Mouse (Mus musculus) limb, embryonic 11.5 days (tissue): ENCODE measurements around the gene Dgkz. TPM values are rescaled to one million over a fixed set of nuclear protein-coding genes. Genes with fewer than 3 reads are reported as not detected.

Experiments
- ATAC-seq: fragments of 200-750 bp; cut with Nextera tagmentation; 2 replicates; pipeline ENCODE4 v1.8.0; 2017; ENCODE audit warnings: low read depth; ENCODE audit not compliant: insufficient number of reproducible peaks, low FRiP score, low TSS enrichment
- DNase-seq: peaks from one replicate; pipeline ENCODE4 v3.0.0-alpha.2; 2015; ENCODE audit warnings: low spot score
- H3K27ac ChIP-seq: fragments of 300-500 bp; sonication (generic); replicated peaks from 2 replicates; pipeline ENCODE4 v1.5.1; 2014; ENCODE audit warnings: low read depth, mild to moderate bottlenecking, low read length
- H3K27me3 ChIP-seq: fragments of 300-500 bp; sonication (generic); 2 replicates; pipeline ENCODE4 v1.6.1; 2014; ENCODE audit warnings: mild to moderate bottlenecking, low read length, mixed read lengths; ENCODE audit not compliant: control insufficient read depth, insufficient read depth
- H3K36me3 ChIP-seq: fragments of 300-500 bp; sonication (generic); 2 replicates; pipeline ENCODE4 v1.6.1; 2014; ENCODE audit warnings: mild to moderate bottlenecking, low read length, moderate library complexity, mixed read lengths; ENCODE audit not compliant: control insufficient read depth, insufficient read depth
- H3K4me1 ChIP-seq: fragments of 300-500 bp; sonication (generic); 2 replicates; pipeline ENCODE4 v1.6.1; 2014; ENCODE audit warnings: low read length, mixed read lengths; ENCODE audit not compliant: control insufficient read depth, insufficient read depth
- H3K4me2 ChIP-seq: fragments of 300-500 bp; sonication (generic); 2 replicates; pipeline ENCODE4 v1.6.1; 2014; ENCODE audit warnings: low read depth, mild to moderate bottlenecking, moderate library complexity; ENCODE audit not compliant: severe bottlenecking
- H3K4me3 ChIP-seq: fragments of 300-500 bp; sonication (generic); 2 replicates; pipeline ENCODE4 v1.5.1; 2014; ENCODE audit warnings: low read depth, low read length
- H3K9ac ChIP-seq: fragments of 300-500 bp; sonication (generic); 2 replicates; pipeline ENCODE4 v1.6.1; 2014; ENCODE audit warnings: mild to moderate bottlenecking, low read length
- H3K9me3 ChIP-seq: fragments of 300-500 bp; sonication (generic); 2 replicates; pipeline ENCODE4 v1.6.1; 2016; ENCODE audit warnings: low read length; ENCODE audit not compliant: control insufficient read depth
- WGBS: fragments of 180-500 bp; shearing (Covaris S2); extraction: QIAGEN DNeasy Blood & Tissue Kit; methylation state at CpG from one replicate; pipeline ENCODE4 v1.1.7; 2014; 5-methylcytosine and 5-hydroxymethylcytosine counted together
- polyA plus RNA-seq: library from polyadenylated mRNA; unstranded; fragments of >200 nt; fragmentation: Nextera tagmentation; extraction: Ambion mirVana; gene quantifications from 2 replicates; pipeline ENCODE4 v1.2.1, GENCODE M21; 2014

Gene Dgkz
- polyA plus RNA-seq, 1 experiment from 2014 or later: 36.9 TPM

DNA sequence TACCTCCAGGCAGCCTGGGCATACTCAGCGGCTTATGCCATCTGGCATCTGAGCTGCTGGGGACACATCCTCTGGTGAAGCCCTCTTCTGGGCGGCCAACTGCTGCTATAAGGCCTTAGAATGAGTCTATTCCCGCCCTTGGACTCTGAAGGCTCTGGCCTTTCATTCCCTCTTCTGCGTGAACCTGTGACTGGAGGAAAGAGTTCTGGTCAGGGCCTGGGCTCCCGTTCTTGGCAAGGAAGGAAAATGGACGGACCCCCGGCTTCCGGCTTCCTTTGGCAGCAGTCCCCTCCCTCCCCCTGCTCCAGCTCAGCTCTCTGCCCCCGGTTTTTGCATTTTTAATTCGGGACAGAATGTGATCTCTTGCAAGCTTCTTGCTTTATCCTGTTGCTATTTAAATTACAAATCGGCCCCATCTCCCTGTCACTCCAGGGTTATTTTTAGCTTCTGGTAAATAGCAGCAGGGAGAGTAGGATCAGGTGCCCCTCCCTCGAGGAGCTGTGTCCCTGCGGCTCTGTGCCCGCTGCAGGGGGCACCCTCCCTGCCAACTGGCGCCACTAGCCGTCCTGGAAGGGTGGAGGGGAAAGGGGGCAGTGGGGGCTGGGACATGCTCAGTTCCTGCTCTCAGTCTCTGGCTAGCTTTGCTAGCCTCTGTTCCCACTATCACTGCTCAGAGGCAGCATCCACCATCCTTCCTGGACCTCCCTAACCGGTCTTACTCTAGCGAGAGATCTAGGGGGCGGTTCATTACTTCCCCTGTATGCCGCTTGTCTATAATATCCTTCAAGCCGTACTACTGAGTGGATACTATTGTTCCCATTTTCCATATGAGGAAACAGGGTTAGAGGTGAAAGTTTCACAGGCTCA lies 4.2 kb downstream of the Dgkz start:
- WGBS: 24% methylated on average over 21 of the region's 21 CpGs
- H3K27ac ChIP-seq: no peak overlapping the region; the same call in 1 of the 2 replicates
- peaks cover 10% of the 10 kb centered on the region for H3K4me1 ChIP-seq

DNA sequence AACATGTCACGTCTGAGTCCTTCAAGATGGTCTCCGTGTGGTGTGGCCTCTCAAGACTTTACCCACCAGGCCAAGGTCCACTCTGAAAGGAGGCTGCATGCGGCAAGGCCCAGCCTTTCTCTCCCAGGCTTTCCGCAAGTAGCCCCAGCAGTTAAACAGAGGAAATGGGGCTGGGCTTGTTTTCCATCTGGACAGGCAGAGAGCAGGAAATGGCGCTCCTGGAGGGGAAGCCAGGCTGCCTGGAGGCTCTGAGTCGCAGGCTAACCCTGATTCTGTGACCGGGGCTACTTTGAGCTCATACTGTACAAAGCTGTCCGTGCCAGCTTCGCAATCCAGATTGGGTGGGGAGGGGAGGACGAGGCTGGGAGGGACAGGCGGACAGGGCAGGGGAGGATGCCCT lies 7.7 kb downstream of the Dgkz start:
- Histone ChIP-seq H3K4me1 (peaks cover 12% of the 10 kb centered on the region), H3K9me3 (no peaks in the 10 kb centered on the region), H3K36me3 (no peaks in the 10 kb centered on the region), H3K9ac (no peak overlapping the region; the same call in 1 of the 2 replicates), H3K27me3 (no peaks in the 10 kb centered on the region), H3K27ac (peak overlapping the region; percentile 61), H3K4me2 (no peak overlapping the region), H3K4me3 (no peak overlapping the region)
- 48% methylated on average over 11 of the region's 11 CpGs for WGBS
- DNase-seq: peak; percentile 58
- ATAC-seq: no peak

More for the DNA sequence above, 4.2 kb downstream of the Dgkz start:
- ATAC-seq: no peak
- no peaks in the 10 kb centered on the region for H3K36me3 ChIP-seq
- peaks cover 21% of the 10 kb centered on the region for H3K27me3 ChIP-seq
- H3K4me2 ChIP-seq: no peak overlapping the region
- DNase-seq: no peak
- no peaks in the 10 kb centered on the region for H3K9me3 ChIP-seq
- no peak overlapping the region for H3K4me3 ChIP-seq
- 0 out of 2 replicates have a peak overlapping the region, but pooled peaks have one; percentile 17 for H3K9ac ChIP-seq

DNA sequence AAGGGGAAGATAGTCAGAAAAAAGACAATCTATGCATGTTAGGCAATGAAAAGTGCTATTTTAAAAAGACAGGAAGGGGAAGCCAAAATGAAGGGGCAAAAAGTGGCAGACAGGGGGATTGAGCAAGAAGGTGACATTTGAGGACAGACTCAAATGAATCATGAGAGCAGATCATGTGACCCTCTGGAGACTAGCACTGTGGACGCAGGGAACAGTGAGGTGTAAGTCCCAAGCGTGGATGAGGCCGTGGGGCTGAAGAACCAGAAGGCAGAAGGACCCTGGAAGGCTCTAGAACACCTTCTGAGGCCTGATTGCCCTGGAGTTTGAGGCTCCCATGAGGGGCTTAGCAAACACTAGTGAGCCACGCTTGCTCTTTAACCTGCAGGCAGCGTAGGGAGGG lies 9.3 kb downstream of the Dgkz start:
- no peaks in the 10 kb centered on the region for H3K9me3 ChIP-seq
- peak overlapping the region; percentile 0; the same call in 1 of the 2 replicates for H3K9ac ChIP-seq
- no peak overlapping the region for H3K4me3 ChIP-seq
- ATAC-seq (no peak), DNase-seq (no peak)
- no peaks in the 10 kb centered on the region for H3K36me3 ChIP-seq
- H3K27me3 ChIP-seq: no peaks in the 10 kb centered on the region
- 88% methylated on average over 5 of the region's 5 CpGs for WGBS
- no peak overlapping the region for H3K27ac ChIP-seq
- peaks cover 21% of the 10 kb centered on the region for H3K4me1 ChIP-seq
- H3K4me2 ChIP-seq: no peak overlapping the region

DNA sequence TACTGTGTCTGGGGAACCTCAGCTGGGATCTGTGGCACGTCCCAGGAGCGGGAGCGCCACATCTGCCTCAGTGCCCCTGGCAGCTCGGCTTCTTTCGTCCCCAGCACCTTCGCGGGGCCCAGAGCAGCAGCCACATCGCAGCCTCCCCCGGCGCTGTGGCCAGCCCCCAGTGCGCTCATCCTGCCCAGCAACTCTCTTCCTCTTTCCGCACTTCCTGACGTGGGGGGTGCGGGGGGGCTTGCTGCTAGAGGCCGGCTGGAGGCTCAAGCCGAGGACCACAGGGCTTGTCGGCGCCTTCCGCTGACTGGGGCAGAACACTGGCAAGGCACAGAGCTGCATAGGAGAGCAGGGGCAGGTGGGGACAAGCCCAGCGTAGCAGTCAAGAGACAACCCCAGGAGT lies 10.2 kb downstream of the Dgkz start:
- no peak for DNase-seq
- Histone ChIP-seq H3K4me1 (peaks cover 21% of the 10 kb centered on the region), H3K9me3 (no peaks in the 10 kb centered on the region), H3K27me3 (no peaks in the 10 kb centered on the region), H3K4me2 (peak overlapping the region; percentile 24; the same call in 1 of the 2 replicates), H3K4me3 (peak overlapping the region; percentile 2; the same call in 1 of the 2 replicates), H3K27ac (peak overlapping the region; percentile 10; the same call in 1 of the 2 replicates), H3K9ac (peak overlapping the region; percentile 39; the same call in 1 of the 2 replicates), H3K36me3 (no peaks in the 10 kb centered on the region)
- 11% methylated on average over 20 of the region's 20 CpGs for WGBS
- no peak for ATAC-seq

DNA sequence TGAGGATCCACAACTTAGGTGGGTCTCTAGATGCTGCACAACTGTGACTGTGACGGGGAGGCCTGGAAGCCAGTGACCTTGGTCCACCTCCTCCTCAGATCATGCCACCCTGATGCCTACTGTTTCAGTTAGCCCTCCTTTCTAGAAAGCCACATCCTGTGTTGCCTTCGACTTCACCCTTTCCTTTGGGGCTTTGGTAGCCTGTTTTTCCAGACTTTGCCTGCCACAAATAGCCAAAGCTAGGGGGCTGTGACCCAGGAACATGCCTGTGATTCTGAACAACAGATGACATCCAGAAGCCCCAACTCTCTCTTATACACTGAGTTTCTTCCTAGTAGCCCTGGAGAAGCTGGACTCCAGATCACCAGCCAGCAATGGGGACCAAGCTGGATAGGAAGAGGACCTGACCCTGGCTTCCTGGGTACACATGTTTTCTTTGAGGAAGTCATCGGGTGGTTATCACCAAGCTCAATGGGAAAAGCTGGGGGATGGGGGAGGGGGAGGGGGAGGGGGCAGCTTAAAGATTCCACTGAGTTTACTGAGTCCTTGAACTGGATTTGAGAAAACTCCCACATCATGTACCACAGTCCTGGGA lies 11.0 kb downstream of the Dgkz start:
- no peak overlapping the region for H3K4me2 ChIP-seq
- peak overlapping the region; percentile 30; the same call in 1 of the 2 replicates for H3K27ac ChIP-seq
- H3K4me3 ChIP-seq: peak overlapping the region; percentile 2; the same call in 1 of the 2 replicates
- no peaks in the 10 kb centered on the region for H3K27me3 ChIP-seq
- ATAC-seq (no peak), DNase-seq (no peak)
- H3K36me3 ChIP-seq: no peaks in the 10 kb centered on the region
- 75% methylated on average over 3 of the region's 3 CpGs for WGBS
- H3K4me1 ChIP-seq: peaks cover 21% of the 10 kb centered on the region
- no peak overlapping the region for H3K9ac ChIP-seq
- no peaks in the 10 kb centered on the region for H3K9me3 ChIP-seq

DNA sequence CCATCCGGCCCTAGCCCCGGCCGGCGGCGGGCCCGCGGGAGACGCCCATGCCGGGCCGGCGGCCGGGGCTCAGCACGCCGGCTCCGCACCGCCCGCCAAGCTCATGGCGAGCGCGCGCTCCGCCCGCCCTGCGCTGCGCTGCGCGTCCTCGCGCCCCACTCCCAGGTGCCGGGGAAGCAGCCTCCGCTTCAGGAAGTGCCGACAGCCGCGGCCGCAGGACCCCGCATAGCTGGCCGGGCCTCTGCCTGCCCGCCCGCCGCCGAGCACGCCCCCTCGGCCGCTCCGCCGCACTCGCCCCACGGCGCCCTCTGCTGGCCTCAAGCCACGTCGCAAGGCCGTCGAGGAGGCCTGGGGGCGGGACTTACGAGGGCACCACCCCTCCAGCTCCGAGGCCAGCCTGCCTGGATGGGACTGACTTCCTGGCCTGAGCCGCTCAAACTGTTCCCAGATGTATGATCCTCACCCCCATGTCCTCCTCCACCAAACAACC lies 12.2 kb downstream of the Dgkz start:
- no peaks in the 10 kb centered on the region for H3K9me3 ChIP-seq
- peak overlapping the region; percentile 56; the same call in 1 of the 2 replicates for H3K27ac ChIP-seq
- H3K9ac ChIP-seq: peak overlapping the region; percentile 87
- H3K36me3 ChIP-seq: no peaks in the 10 kb centered on the region
- peak overlapping the region; percentile 89 for H3K4me3 ChIP-seq
- peak overlapping the region; percentile 90 for H3K4me2 ChIP-seq
- DNase-seq: peak; percentile 98
- peaks cover 21% of the 10 kb centered on the region for H3K4me1 ChIP-seq
- under 1% methylated on average over 38 of the region's 57 CpGs for WGBS
- no peaks in the 10 kb centered on the region for H3K27me3 ChIP-seq
- peak; percentile 90 for ATAC-seq

DNA sequence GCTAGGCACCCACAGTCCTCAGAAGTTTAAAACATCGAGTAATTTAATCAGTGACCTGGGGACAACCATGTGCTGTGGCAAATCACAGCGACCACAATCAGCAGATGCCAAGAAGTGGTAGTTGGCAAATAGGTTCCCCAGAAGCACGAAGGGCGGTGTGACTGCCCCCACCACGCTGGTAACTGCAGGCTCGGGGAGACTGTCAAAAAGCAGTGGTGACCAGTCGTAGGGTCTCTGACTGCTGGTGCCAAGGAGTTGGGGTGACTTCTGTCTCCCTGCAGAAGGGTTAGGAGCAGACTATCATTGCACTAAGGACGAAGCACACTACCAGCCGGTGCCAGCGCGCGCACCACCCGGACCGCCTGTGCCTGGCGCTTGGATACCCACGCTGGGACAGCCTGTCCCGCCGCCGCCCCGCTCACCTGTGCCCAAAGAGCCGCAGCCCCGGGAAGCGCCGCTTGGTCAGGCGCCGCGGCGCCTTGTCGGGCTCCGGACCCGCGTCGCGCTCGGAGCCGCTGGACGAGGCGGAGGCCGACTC lies 12.7 kb downstream of the Dgkz start:
- peak; percentile 33 for ATAC-seq
- WGBS: under 1% methylated on average over 39 of the region's 39 CpGs
- H3K36me3 ChIP-seq: no peaks in the 10 kb centered on the region
- DNase-seq: peak; percentile 61
- peak overlapping the region; percentile 56; the same call in 1 of the 2 replicates for H3K27ac ChIP-seq
- H3K9me3 ChIP-seq: no peaks in the 10 kb centered on the region
- H3K4me3 ChIP-seq: peak overlapping the region; percentile 89
- H3K4me2 ChIP-seq: peak overlapping the region; percentile 90
- H3K9ac ChIP-seq: peak overlapping the region; percentile 87
- peaks cover 21% of the 10 kb centered on the region for H3K4me1 ChIP-seq
- no peaks in the 10 kb centered on the region for H3K27me3 ChIP-seq
